Mouse (Mus musculus) stomach, embryonic 16.5 days (tissue): Measurements from ENCODE around the gene Ttc34. TPM values are rescaled to one million over a fixed set of nuclear protein-coding genes. Genes with fewer than 3 reads are reported as not detected.

Experiments
- ATAC-seq: fragments of 200-750 bp; cut with Nextera tagmentation; 2 replicates; pipeline ENCODE4 v1.8.0; 2017; ENCODE audit warnings: moderate number of reproducible peaks, moderate TSS enrichment; ENCODE audit not compliant: insufficient read depth, low FRiP score
- H3K27ac ChIP-seq: fragments of 300-500 bp; sonication (generic); 2 replicates; pipeline ENCODE4 v1.5.1; 2014; ENCODE audit warnings: low read length
- H3K27me3 ChIP-seq: fragments of 300-500 bp; sonication (generic); 2 replicates; pipeline ENCODE4 v1.6.1; 2014; ENCODE audit warnings: low read length, control low read depth, mixed read lengths; ENCODE audit not compliant: control insufficient read depth, insufficient read depth
- H3K36me3 ChIP-seq: fragments of 300-500 bp; sonication (generic); 2 replicates; pipeline ENCODE4 v1.6.1; 2014; ENCODE audit warnings: low read length; ENCODE audit not compliant: control insufficient read depth, insufficient read depth
- H3K4me1 ChIP-seq: fragments of 300-500 bp; sonication (generic); 2 replicates; pipeline ENCODE4 v1.6.1; 2014; ENCODE audit warnings: low read length, control low read depth, mixed read lengths; ENCODE audit not compliant: control insufficient read depth, insufficient read depth
- H3K4me2 ChIP-seq: fragments of 300-500 bp; sonication (generic); 2 replicates; pipeline ENCODE4 v1.6.1; 2014; ENCODE audit warnings: low read depth, low read length, mixed read lengths
- H3K4me3 ChIP-seq: fragments of 300-500 bp; sonication (generic); replicated peaks from 2 replicates; pipeline ENCODE4 v1.5.1; 2014; ENCODE audit warnings: mild to moderate bottlenecking, low read length
- H3K9ac ChIP-seq: fragments of 300-500 bp; sonication (generic); 2 replicates; pipeline ENCODE4 v1.6.1; 2014; ENCODE audit warnings: low read length
- H3K9me3 ChIP-seq: fragments of 300-500 bp; sonication (generic); replicated peaks from 2 replicates; pipeline ENCODE4 v1.6.1; 2016; ENCODE audit warnings: low read length, control low read depth; ENCODE audit not compliant: control insufficient read depth
- WGBS: fragments of 180-500 bp; shearing (Covaris S2); extraction: QIAGEN DNeasy Blood & Tissue Kit; methylation state at CpG from one replicate; pipeline ENCODE4 v1.1.7; 2014; 5-methylcytosine and 5-hydroxymethylcytosine counted together
- polyA plus RNA-seq: library from polyadenylated mRNA; unstranded; fragments of >200 nt; fragmentation: Nextera tagmentation; extraction: Ambion mirVana; gene quantifications from 2 replicates; pipeline ENCODE4 v1.2.1, GENCODE M21; 2015

Gene Ttc34
- polyA plus RNA-seq, 1 experiment from 2014 or later: 0.04 TPM

- no peaks in the 10 kb centered on the region for H3K36me3 ChIP-seq
- peaks cover 5% of the 10 kb centered on the region for H3K4me1 ChIP-seq
- H3K9ac ChIP-seq: 0 out of 2 replicates have a peak overlapping the region, but pooled peaks have one; percentile 7
- WGBS: 66% methylated on average over 6 of the region's 6 CpGs
- no peak overlapping the region for H3K4me2 ChIP-seq
- H3K27ac ChIP-seq: no peak overlapping the region
- H3K27me3 ChIP-seq: no peaks in the 10 kb centered on the region
- no peak for ATAC-seq
- no peaks in the 10 kb centered on the region for H3K9me3 ChIP-seq
- H3K4me3 ChIP-seq: no peak overlapping the region
Measured at GRCm38 (mm10) chr4:154880730-154881129, 43.5 kb downstream of the Ttc34 start.

DNA sequence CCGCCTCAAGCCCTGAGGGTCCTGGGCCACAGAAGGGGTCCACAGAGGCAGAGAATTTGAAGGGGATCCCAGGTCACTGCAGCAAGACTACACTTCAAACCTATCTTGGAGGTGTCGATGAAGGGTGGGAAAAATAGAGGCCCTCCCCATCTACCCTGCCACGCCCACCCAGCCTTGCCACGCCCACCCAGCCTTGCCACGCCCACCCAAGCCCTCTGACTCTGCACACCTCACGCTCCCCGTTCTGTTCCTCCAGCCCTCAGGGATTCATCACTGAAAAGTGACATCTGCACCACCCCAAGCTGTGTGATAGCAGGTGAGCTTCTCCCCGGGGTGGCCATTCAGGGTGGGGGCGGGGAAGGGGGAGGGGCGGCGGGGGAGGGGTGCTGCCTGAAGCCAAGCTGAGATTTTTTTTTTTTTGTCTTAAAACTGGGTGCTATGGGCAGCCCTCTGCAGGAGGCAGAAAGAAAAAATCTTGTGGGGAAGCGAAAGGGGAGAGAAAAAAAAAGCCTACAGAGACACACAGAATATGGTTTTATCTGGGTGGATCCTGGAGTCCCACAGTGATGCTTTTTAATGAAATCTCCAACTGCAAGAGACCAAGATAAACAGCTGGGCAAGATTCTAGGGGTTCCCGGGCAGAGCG is 44.9 kb downstream of the Ttc34 start:
- H3K9me3 ChIP-seq: no peaks in the 10 kb centered on the region
- WGBS: 23% methylated on average over 14 of the region's 14 CpGs
- H3K4me2 ChIP-seq: no peak overlapping the region
- peaks cover 5% of the 10 kb centered on the region for H3K4me1 ChIP-seq
- H3K27ac ChIP-seq: no peak overlapping the region
- ATAC-seq: no peak
- no peaks in the 10 kb centered on the region for H3K27me3 ChIP-seq
- peak overlapping the region; percentile 11; the same call in 1 of the 2 replicates for H3K9ac ChIP-seq
- no peaks in the 10 kb centered on the region for H3K36me3 ChIP-seq
- H3K4me3 ChIP-seq: no peak overlapping the region

DNA sequence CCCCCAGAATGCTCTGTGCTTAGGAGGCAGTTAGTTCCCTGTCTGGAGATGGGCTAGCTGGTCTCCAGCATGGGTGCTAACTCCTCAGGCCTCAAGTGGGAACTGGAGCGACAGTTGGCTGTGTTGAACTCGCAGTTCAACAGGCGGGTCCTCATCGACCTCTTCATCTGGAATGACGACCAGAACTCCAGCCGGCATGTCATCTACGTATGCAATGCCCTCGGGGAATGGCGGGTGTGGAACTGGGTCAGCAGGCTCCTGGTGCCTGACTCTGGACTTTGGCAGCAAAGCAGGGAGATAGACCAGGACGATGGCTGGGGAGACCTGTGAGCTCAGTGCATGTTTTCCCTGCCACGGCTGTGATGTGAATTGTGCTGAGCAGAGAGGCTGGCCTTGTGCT is 48.2 kb downstream of the Ttc34 start:
- Histone ChIP-seq H3K4me2 (no peak overlapping the region), H3K36me3 (no peaks in the 10 kb centered on the region), H3K27me3 (no peaks in the 10 kb centered on the region), H3K27ac (no peak overlapping the region), H3K4me3 (no peak overlapping the region), H3K9ac (no peak overlapping the region), H3K4me1 (no peaks in the 10 kb centered on the region), H3K9me3 (no peaks in the 10 kb centered on the region)
- ATAC-seq: no peak
- WGBS: 79% methylated on average over 11 of the region's 11 CpGs

DNA sequence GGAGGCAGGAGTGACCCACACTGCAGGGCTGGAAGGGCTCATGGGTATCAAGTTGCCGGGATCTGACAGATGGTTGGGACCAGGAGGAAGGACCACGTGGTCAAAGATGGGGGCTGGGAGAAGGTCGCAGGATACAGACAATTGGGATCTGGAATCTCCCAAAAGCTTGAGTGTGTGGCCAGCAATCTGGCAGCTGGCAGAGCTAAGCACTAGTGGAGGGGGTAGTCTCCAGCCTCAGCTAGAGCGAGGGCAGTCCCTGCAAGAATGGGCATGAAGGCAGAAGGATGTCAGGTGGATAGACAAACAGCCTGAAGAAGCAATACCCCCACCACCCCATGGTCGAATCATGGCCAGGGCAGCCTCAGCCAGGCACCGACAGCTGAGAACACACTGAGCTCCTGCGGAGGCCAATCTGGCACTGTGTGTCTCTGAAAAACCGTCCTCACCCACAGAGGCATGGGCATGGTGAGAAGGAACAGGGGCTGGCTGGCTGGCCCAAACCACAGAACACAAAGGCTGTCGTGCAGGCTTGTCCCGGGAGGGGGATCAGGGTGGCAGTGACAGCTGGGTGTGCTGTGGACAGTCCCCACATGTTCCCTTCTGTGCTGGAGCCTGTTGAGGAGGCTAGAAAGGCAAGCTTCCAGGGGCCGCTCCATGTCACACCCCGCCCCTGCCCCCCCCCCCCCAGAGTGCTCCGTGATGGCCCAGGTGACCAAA is 49.8 kb downstream of the Ttc34 start:
- Histone ChIP-seq H3K9ac (no peak overlapping the region), H3K27me3 (no peaks in the 10 kb centered on the region), H3K36me3 (no peaks in the 10 kb centered on the region), H3K9me3 (no peaks in the 10 kb centered on the region), H3K4me1 (no peaks in the 10 kb centered on the region), H3K27ac (no peak overlapping the region), H3K4me2 (no peak overlapping the region), H3K4me3 (no peak overlapping the region)
- 0 out of 2 replicates have a peak, but pooled peaks have one; percentile 3 for ATAC-seq
- 60% methylated on average over 13 of the region's 13 CpGs for WGBS

DNA sequence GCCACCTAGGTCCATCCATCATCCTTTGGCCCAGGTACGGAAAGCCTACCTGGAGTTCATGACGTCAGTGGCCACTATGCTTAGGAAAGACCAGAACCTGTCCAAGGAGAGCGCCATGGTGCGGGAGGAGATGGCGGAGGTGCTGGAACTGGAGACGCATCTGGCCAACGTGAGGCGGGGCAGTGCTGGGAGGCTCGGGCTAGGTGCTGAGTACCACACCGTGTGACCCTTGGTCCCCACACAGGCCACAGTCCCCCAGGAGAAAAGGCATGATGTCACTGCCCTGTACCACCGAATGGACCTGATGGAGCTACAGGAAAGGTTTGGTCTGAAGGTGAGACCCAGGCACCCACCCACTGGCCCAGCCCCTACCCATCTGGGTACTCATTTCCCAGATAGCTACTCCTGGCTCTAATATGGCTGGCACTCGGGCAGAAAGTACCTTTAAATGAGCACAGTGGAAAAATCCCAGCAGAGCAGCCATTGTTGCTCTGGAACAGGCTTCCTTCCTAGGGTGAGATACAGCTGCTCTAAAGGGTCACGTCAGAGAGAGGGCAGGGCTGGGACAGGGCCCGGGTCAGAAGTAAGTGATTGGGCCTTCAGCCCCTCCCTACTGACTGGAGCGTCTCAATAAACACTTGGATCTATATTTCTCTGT is 50.5 kb downstream of the Ttc34 start:
- Histone ChIP-seq H3K27me3 (no peaks in the 10 kb centered on the region), H3K4me1 (no peaks in the 10 kb centered on the region), H3K36me3 (no peaks in the 10 kb centered on the region), H3K27ac (no peak overlapping the region), H3K4me2 (no peak overlapping the region), H3K9ac (no peak overlapping the region), H3K9me3 (no peaks in the 10 kb centered on the region), H3K4me3 (no peak overlapping the region)
- 0 out of 2 replicates have a peak, but pooled peaks have one; percentile 5 for ATAC-seq
- WGBS: 78% methylated on average over 15 of the region's 15 CpGs

DNA sequence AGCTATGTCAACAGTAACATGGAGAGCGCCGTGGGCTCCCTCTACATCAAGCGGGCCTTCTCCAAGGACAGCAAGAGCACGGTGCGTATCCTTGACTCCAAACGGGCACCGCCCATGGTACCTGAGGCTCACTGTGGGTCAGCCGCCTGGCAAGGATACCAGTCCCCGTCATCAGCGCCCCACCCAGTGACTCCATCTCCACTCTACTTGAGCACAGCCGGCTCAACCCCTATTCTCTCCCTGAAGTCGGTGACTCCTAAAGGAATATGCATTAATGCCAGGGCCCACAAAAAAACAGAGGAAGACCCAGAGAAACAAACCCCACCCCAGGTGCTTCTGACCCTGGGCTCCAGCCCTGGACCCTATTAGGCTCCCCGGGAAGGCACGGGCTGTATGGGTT is 53.6 kb downstream of the Ttc34 start:
- ATAC-seq: no peak
- no peaks in the 10 kb centered on the region for H3K4me1 ChIP-seq
- no peaks in the 10 kb centered on the region for H3K36me3 ChIP-seq
- no peak overlapping the region for H3K27ac ChIP-seq
- 80% methylated on average over 14 of the region's 14 CpGs for WGBS
- H3K9ac ChIP-seq: no peak overlapping the region
- no peak overlapping the region for H3K4me3 ChIP-seq
- H3K27me3 ChIP-seq: no peaks in the 10 kb centered on the region
- no peak overlapping the region for H3K4me2 ChIP-seq
- H3K9me3 ChIP-seq: no peaks in the 10 kb centered on the region

GRCm38 (mm10) chr4:154895549-154895948 is 58.3 kb downstream of the Ttc34 start:
- no peak for ATAC-seq
- H3K4me3 ChIP-seq: no peak overlapping the region
- WGBS: 74% methylated on average over 5 of the region's 5 CpGs

DNA sequence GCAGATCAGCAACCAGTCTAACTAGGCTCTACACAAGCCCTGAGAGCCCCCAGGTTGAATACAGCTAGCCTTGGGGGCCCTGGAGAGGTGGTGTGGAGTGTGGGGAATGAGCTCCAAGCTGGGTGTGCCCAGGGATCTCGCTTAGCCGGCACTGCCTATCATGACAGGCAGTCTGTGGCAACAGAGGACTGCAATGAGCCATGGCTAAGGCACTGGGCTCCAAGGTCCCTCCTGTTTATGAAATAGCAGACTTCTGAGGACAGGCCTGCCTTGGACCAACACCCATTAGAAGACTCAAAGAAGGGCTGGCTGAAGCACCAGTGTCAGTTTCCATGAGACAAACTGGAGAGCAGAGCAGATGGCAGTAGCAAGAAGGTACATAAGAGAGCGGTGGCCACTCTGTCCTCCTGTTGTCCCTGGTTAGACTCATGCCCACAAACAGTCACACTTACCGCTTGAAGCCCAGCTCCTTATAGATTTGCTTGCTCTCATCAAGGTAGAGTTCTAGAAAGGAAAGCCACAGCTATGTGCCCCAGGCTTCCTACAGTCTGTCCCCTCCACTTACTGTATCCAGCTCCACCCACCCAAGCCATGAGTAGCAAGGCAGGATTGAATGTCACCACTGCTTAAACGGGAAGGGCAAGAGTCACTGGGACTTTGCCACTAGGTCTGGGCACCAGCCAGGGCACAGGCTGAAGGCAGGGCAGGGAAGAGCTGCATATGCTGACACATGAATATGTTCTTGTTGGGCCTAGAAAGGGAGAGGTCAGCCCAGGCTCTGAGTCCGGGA is 60.6 kb downstream of the Ttc34 start:
- no peaks in the 10 kb centered on the region for H3K27me3 ChIP-seq
- peak overlapping the region; percentile 53 for H3K4me3 ChIP-seq
- WGBS: 61% methylated on average over 6 of the region's 6 CpGs
- H3K9me3 ChIP-seq: no peaks in the 10 kb centered on the region
- no peaks in the 10 kb centered on the region for H3K36me3 ChIP-seq
- no peak for ATAC-seq
- H3K4me2 ChIP-seq: peak overlapping the region; percentile 82
- peaks cover 11% of the 10 kb centered on the region for H3K4me1 ChIP-seq
- no peak overlapping the region for H3K27ac ChIP-seq
- peak overlapping the region; percentile 77 for H3K9ac ChIP-seq

More at GRCm38 (mm10) chr4:154895549-154895948, 58.3 kb downstream of the Ttc34 start:
- Histone ChIP-seq H3K9me3 (no peaks in the 10 kb centered on the region), H3K4me2 (no peak overlapping the region), H3K36me3 (no peaks in the 10 kb centered on the region), H3K27ac (no peak overlapping the region), H3K4me1 (peaks cover 11% of the 10 kb centered on the region), H3K27me3 (no peaks in the 10 kb centered on the region), H3K9ac (no peak overlapping the region)
